Mouse (Mus musculus) megakaryocyte, embryonic 14.5 days (primary cell): ENCODE data around the gene 4921507P07Rik. TPM values are rescaled to one million over a fixed set of nuclear protein-coding genes. Genes with fewer than 3 reads are reported as not detected.

Experiments used
- H3K27me3 ChIP-seq: replicated peaks from 2 replicates; pipeline ENCODE3; 2012; ENCODE audit warnings: inconsistent platforms
- H3K36me3 ChIP-seq: replicated peaks from 2 replicates; pipeline ENCODE3; 2012; ENCODE audit warnings: low read length, inconsistent platforms, mixed read lengths
- H3K4me1 ChIP-seq: 2 replicates; pipeline ENCODE4 v1.6.1; 2012; ENCODE audit warnings: inconsistent platforms
- H3K4me3 ChIP-seq: replicated peaks from 2 replicates; pipeline ENCODE3; 2012; ENCODE audit warnings: moderate library complexity, mild to moderate bottlenecking, inconsistent platforms
- H3K9me3 ChIP-seq: 2 replicates; pipeline ENCODE4 v1.6.1; 2012; ENCODE audit warnings: inconsistent platforms
- FLI1 ChIP-seq: IDR thresholded peaks from 2 replicates; pipeline ENCODE4 v1.6.1; 2012; ENCODE audit warnings: low read length, inconsistent platforms, mixed read lengths
- GATA1 ChIP-seq: IDR thresholded peaks from 3 replicates; pipeline ENCODE4 v1.6.1; 2012; ENCODE audit warnings: mixed read lengths, low read length, inconsistent platforms, borderline replicate concordance
- polyA plus RNA-seq: library from polyadenylated mRNA; stranded (reverse); fragments of >175 nt; gene quantifications from 2 replicates; pipeline ENCODE4 v1.2.3, GENCODE M21; 2012; ENCODE audit warnings: low replicate concordance; ENCODE audit not compliant: insufficient read depth

The 4921507P07Rik gene
- polyA plus RNA-seq, 1 experiment, result not detected

GRCm38 (mm10) chr6:50593334-50593845 lies 3.0 kb downstream of the 4921507P07Rik start:
- Histone ChIP-seq H3K4me3 (no peak overlapping the region), H3K4me1 (peaks cover 8% of the 10 kb centered on the region), H3K9me3 (peaks cover 14% of the 10 kb centered on the region), H3K36me3 (no peaks in the 10 kb centered on the region), H3K27me3 (peaks cover 18% of the 10 kb centered on the region)
- no peak for TF ChIP-seq FLI1
- TF ChIP-seq GATA1, result no peak

DNA sequence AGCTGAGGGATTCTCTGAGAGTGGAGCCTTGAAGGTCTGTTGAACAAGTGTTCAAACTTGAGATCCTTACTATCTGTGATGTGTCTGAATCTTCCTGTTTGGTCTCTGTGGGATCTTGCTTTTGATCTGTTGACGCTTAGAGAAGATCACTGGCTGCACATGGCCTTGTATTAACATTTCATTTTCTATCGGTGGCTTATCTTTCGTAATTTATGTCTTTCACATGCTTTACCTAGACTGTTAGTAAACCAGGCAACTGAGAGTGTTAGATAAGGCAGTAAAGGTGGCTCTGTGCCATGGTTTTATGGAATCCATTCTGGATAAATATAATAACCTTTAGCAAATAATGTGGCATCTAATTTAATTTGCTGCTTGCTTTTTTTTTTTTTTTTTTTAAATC lies 6.2 kb downstream of the 4921507P07Rik start:
- Histone ChIP-seq H3K36me3 (no peaks in the 10 kb centered on the region), H3K4me3 (no peak overlapping the region), H3K9me3 (peaks cover 11% of the 10 kb centered on the region), H3K27me3 (peaks cover 4% of the 10 kb centered on the region), H3K4me1 (peaks cover 3% of the 10 kb centered on the region; the same call in 1 of the 2 replicates)
- TF ChIP-seq GATA1 (no peak), FLI1 (no peak)

DNA sequence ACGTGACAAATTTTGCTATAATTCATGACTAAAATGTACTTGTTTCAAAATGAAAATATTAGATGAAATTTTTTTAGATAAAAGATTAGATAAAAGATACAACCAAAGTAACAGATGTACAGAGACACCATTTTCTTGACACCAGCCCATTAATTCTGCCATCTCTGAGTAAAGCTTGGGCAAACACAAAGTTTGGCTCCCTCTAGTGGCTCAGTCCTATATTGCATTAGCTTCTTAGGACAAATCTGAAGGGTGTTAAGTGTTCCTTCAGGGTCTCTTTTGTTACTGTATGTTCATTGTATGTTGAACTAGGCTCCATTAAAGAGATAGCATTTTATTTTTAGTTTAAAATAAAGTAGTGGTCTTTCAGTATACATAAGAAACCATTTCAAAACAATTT lies 8.2 kb downstream of the 4921507P07Rik start:
- Histone ChIP-seq H3K27me3 (no peaks in the 10 kb centered on the region), H3K4me1 (peaks cover 3% of the 10 kb centered on the region; the same call in 1 of the 2 replicates), H3K36me3 (no peaks in the 10 kb centered on the region), H3K9me3 (no peaks in the 10 kb centered on the region), H3K4me3 (no peak overlapping the region)
- no peak for TF ChIP-seq GATA1
- no peak for TF ChIP-seq FLI1

DNA sequence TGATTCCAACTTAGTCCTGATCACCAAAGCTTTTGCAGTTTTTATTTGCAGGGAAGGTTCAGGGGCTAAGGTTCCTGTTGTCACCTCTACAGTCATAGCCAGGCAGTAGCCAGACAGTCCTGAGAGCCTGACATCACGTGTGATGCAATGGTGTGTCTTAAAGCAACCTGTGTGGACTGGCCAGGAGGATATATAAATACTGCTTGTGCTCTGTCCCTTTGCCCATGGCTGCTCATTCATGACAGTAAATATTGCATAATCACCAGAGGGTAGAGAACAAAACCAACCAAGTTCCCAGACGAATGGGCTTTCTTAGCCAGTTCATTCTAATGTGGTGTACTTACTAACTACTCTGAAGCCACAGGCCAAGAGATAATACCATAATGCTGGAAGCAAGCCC lies 9.0 kb downstream of the 4921507P07Rik start:
- Histone ChIP-seq H3K36me3 (no peaks in the 10 kb centered on the region), H3K27me3 (no peaks in the 10 kb centered on the region), H3K4me3 (no peak overlapping the region), H3K9me3 (no peaks in the 10 kb centered on the region), H3K4me1 (peaks cover 3% of the 10 kb centered on the region; the same call in 1 of the 2 replicates)
- TF ChIP-seq FLI1 (no peak), GATA1 (no peak)

GRCm38 (mm10) chr6:50586316-50586715 lies 10.1 kb downstream of the 4921507P07Rik start:
- Histone ChIP-seq H3K4me3 (no peak overlapping the region), H3K36me3 (no peaks in the 10 kb centered on the region), H3K4me1 (peaks cover 3% of the 10 kb centered on the region; the same call in 1 of the 2 replicates), H3K9me3 (no peaks in the 10 kb centered on the region), H3K27me3 (no peaks in the 10 kb centered on the region)
- TF ChIP-seq GATA1, result no peak
- TF ChIP-seq FLI1, result no peak

GRCm38 (mm10) chr6:50585733-50586132 lies 10.7 kb downstream of the 4921507P07Rik start:
- Histone ChIP-seq H3K36me3 (no peaks in the 10 kb centered on the region), H3K27me3 (no peaks in the 10 kb centered on the region), H3K9me3 (no peaks in the 10 kb centered on the region), H3K4me1 (peaks cover 3% of the 10 kb centered on the region; the same call in 1 of the 2 replicates), H3K4me3 (no peak overlapping the region)
- no peak for TF ChIP-seq GATA1
- TF ChIP-seq FLI1, result no peak

DNA sequence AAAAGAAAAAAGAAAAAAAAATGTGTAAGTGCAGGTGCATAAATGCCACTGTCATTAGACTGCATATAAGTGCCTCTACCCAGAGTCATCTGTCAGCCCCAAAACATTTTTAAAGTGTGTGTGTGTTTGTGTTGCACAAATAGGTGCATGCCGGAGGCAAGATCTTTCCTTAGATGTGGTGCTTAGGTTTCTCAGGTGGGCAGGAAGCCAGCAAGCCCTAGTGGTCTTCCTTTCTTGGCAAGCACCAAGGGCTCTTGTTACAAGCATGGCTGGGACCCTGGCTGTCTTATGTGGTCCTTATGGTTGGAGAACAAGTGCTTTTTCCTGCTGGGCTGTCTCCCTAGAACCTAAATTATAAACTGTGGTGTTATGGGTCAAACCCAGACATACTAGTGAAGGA lies 24.8 kb downstream of the 4921507P07Rik start:
- H3K4me1 ChIP-seq, result peaks cover 12% of the 10 kb centered on the region; the same call in 1 of the 2 replicates
- no peak overlapping the region for H3K4me3 ChIP-seq
- peaks cover 7% of the 10 kb centered on the region for H3K36me3 ChIP-seq
- no peaks in the 10 kb centered on the region for H3K27me3 ChIP-seq
- H3K9me3 ChIP-seq, result no peaks in the 10 kb centered on the region
- TF ChIP-seq GATA1 (no peak), FLI1 (no peak)

DNA sequence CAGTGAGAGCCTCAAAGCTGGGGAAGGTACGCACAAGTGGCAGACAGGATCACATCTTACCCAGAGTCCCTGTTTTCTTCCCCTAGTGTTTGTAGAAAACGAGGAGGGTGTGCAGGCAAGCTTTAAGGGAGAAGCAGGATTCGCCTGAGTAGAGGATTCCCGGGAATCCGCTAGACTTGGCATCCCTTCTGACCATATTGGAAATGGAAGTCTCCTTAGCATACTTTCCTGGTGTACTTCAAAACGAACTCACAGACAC lies 29.5 kb downstream of the 4921507P07Rik start:
- peaks cover 26% of the 10 kb centered on the region for H3K36me3 ChIP-seq
- peaks cover 23% of the 10 kb centered on the region; the same call in 1 of the 2 replicates for H3K4me1 ChIP-seq
- H3K27me3 ChIP-seq, result no peaks in the 10 kb centered on the region
- TF ChIP-seq FLI1, result no peak
- TF ChIP-seq GATA1, result no peak
- peak overlapping the region; percentile 96 for H3K4me3 ChIP-seq
- no peaks in the 10 kb centered on the region for H3K9me3 ChIP-seq

- Histone ChIP-seq H3K36me3 (peaks cover 26% of the 10 kb centered on the region), H3K4me1 (peaks cover 23% of the 10 kb centered on the region; the same call in 1 of the 2 replicates), H3K4me3 (peak within 1 kb of the TSS; percentile 96), H3K27me3 (no peaks in the 10 kb centered on the region), H3K9me3 (no peaks in the 10 kb centered on the region)
- TF ChIP-seq GATA1 (no peak), FLI1 (no peak)
These were observed 30.1 kb downstream of the 4921507P07Rik start, which contains the start of gene Cycs for GRCm38 (mm10) chr6:50566141-50566996. TSS of gene Cycs (minus strand) at chr6:50566538.

- TF ChIP-seq FLI1 (no peak), GATA1 (no peak)
- peaks cover 38% of the 10 kb centered on the region for H3K4me1 ChIP-seq
- no peaks in the 10 kb centered on the region for H3K27me3 ChIP-seq
These were observed 32.8 kb downstream of the 4921507P07Rik start for GRCm38 (mm10) chr6:50563651-50564050.

More at GRCm38 (mm10) chr6:50563651-50564050, 32.8 kb downstream of the 4921507P07Rik start:
- Histone ChIP-seq H3K36me3 (peaks cover 19% of the 10 kb centered on the region), H3K4me3 (no peak overlapping the region), H3K9me3 (no peaks in the 10 kb centered on the region)
